Mouse (Mus musculus) ES-E14 (cell line): ENCODE measurements around the gene Tyr. TPM values are rescaled to one million over a fixed set of nuclear protein-coding genes. Genes with fewer than 3 reads are reported as not detected.
"Not testable (repeated sequence)": the region's sequence is repeated elsewhere in the genome, so short reads cannot be mapped to it uniquely, and the experiment has no call there.

Source experiments
- DNase-seq: peaks from one replicate; pipeline ENCODE4 v3.0.0-alpha.2; 2013; ENCODE audit warnings: low read depth, low spot score
- H3K27ac ChIP-seq: 2 replicates; pipeline ENCODE4 v1.5.1; 2012; ENCODE audit warnings: low read depth, mild to moderate bottlenecking, low read length, moderate library complexity, mixed read lengths; ENCODE audit not compliant: poor library complexity, insufficient read depth, severe bottlenecking
- H3K36me3 ChIP-seq: 2 replicates; pipeline ENCODE4 v1.6.1; 2012; ENCODE audit warnings: mild to moderate bottlenecking, low read length, moderate library complexity, mixed read lengths; ENCODE audit not compliant: control insufficient read depth, poor library complexity, insufficient read depth, severe bottlenecking
- H3K4me1 ChIP-seq, 2 experiments: fragments of 150-350 bp in 1 of 2; sonication (generic) in 1 of 2; 2 replicates each; pipeline ENCODE4 v1.6.1; 2012; ENCODE audit warnings: low read length in 2 of 2, mild to moderate bottlenecking in 1 of 2, mixed read lengths in 1 of 2; ENCODE audit not compliant: control insufficient read depth in 2 of 2, insufficient read depth in 2 of 2, poor library complexity in 1 of 2
- H3K4me3 ChIP-seq, 2 experiments: fragments of 150-350 bp in 1 of 2; sonication (generic) in 1 of 2; 2 replicates each; pipeline ENCODE4 v1.5.1; 2012; ENCODE audit warnings: low read length in 2 of 2, low read depth in 1 of 2, mild to moderate bottlenecking in 1 of 2, mixed read lengths in 1 of 2; ENCODE audit not compliant: insufficient read depth in 1 of 2, poor library complexity in 1 of 2, severe bottlenecking in 1 of 2
- H3K9ac ChIP-seq: 2 replicates; pipeline ENCODE4 v1.6.1; 2012; ENCODE audit warnings: low read depth, mild to moderate bottlenecking, low read length, mixed read lengths; ENCODE audit not compliant: poor library complexity, insufficient read depth, severe bottlenecking
- H3K9me3 ChIP-seq: fragments of 150-350 bp; sonication (generic); 2 replicates; pipeline ENCODE4 v1.6.1; 2012; ENCODE audit warnings: low read depth, mild to moderate bottlenecking, low read length; ENCODE audit not compliant: control insufficient read depth, insufficient read depth
- CHD2 ChIP-seq: IDR thresholded peaks from 2 replicates; pipeline ENCODE4 v1.6.1; 2014; ENCODE audit warnings: mild to moderate bottlenecking, low read depth, low read length, inconsistent platforms
- HCFC1 ChIP-seq: IDR thresholded peaks from 2 replicates; pipeline ENCODE4 v1.6.1; 2012; ENCODE audit warnings: low read length, inconsistent platforms, borderline replicate concordance; ENCODE audit not compliant: insufficient read depth
- MAFK ChIP-seq: IDR thresholded peaks from 2 replicates; pipeline ENCODE4 v1.6.1; 2014; ENCODE audit warnings: mild to moderate bottlenecking, low read depth, low read length, inconsistent platforms; ENCODE audit not compliant: insufficient read depth
- ZC3H11A ChIP-seq: IDR thresholded peaks from 2 replicates; pipeline ENCODE4 v1.6.1; 2012; ENCODE audit warnings: low read depth, mild to moderate bottlenecking, inconsistent platforms, low read length, borderline replicate concordance
- ZNF384 ChIP-seq: IDR thresholded peaks from 2 replicates; pipeline ENCODE4 v1.6.1; 2012; ENCODE audit warnings: low read depth, low read length, inconsistent platforms
- in situ Hi-C, 2 experiments: fragments of 600-800 bp; cut with MboI; formaldehyde crosslinking; loops; one replicate each; pipeline ENCODE4 v1.15.1; 2025; ENCODE audit warnings: low sequenced_read_pairs in 2 of 2, inconsistent platforms in 1 of 2; ENCODE audit not compliant: unreplicated experiment in 2 of 2
- total RNA-seq: library from RNA; depleted of rRNA; stranded (reverse); fragments of 300-350 nt; gene quantifications from 2 replicates; pipeline ENCODE4 v1.2.3, GENCODE M21; 2012; rRNA removed

Tyr gene
- total RNA-seq, 1 experiment: not detected

GRCm38 (mm10) chr7:87411373-87411772 lies 81.9 kb downstream of the Tyr start:
- not testable (repeated sequence) for DNase-seq

GRCm38 (mm10) chr7:87397023-87397422 lies 96.3 kb downstream of the Tyr start:
- no peak for TF ChIP-seq CHD2
- no peak for TF ChIP-seq ZNF384
- Histone ChIP-seq H3K36me3 (no peaks in the 10 kb centered on the region), H3K4me1 (no peaks in the 10 kb centered on the region), H3K9ac (no peak overlapping the region), H3K4me3 (no peak overlapping the region), H3K27ac (no peak overlapping the region), H3K9me3 (no peaks in the 10 kb centered on the region)
- no peak for DNase-seq
- in situ Hi-C loops: no loop called here

More at GRCm38 (mm10) chr7:87411373-87411772, 81.9 kb downstream of the Tyr start:
- H3K36me3 ChIP-seq, H3K27ac ChIP-seq, H3K4me1 ChIP-seq, H3K4me3 ChIP-seq, H3K9me3 ChIP-seq, in situ Hi-C loops, H3K9ac ChIP-seq: not testable (repeated sequence)
- peak; percentile 29; the same call in 1 of the 2 replicates for TF ChIP-seq ZC3H11A

DNA sequence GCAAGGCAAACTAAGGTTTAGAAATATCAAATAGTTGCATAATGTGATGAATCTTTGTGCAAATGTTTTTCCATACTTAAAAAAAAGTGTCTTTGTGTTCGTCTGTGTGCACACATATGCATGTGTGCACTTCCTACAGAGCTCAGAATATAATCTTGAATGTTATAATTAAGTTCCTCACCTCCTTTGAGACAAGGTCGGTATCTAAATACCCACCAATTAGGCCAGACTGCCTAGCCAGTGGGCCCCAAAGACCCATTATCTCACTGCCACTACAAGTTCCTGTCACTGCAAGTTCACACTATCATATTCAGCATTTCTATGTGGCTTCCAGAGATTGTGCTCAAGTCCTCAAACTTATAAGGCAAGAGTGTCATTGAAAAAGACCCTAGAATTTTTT lies 118.4 kb downstream of the Tyr start:
- no peaks in the 10 kb centered on the region for H3K9me3 ChIP-seq
- H3K9ac ChIP-seq: no peak overlapping the region
- TF ChIP-seq CHD2 (no peak), ZC3H11A (no peak), ZNF384 (no peak), HCFC1 (no peak), MAFK (no peak)
- no peaks in the 10 kb centered on the region for H3K36me3 ChIP-seq
- no peak for DNase-seq
- no peak overlapping the region for H3K4me3 ChIP-seq
- H3K27ac ChIP-seq: no peak overlapping the region
- no peaks in the 10 kb centered on the region for H3K4me1 ChIP-seq
- in situ Hi-C loops: no loop called here

Other genes with a start within 250 kb of the Tyr start
- 2.2 and 2.6 TPM in 2 replicates for gene Nox4, start 247.4 kb downstream of the Tyr start, total RNA-seq
- gene Grm5, start 90.7 kb upstream of the Tyr start, total RNA-seq: 0.05 and 0.09 TPM in 2 replicates